Mouse (Mus musculus) embryonic facial prominence, embryonic 14.5 days (tissue): ENCODE data around the gene Cox11. TPM values are rescaled to one million over a fixed set of nuclear protein-coding genes. Genes with fewer than 3 reads are reported as not detected.

Source experiments
- ATAC-seq: fragments of 200-750 bp; cut with Nextera tagmentation; 2 replicates; pipeline ENCODE4 v1.8.0; 2017; ENCODE audit warnings: low read depth, moderate number of reproducible peaks, moderate TSS enrichment
- DNase-seq: peaks from one replicate; pipeline ENCODE4 v3.0.0-alpha.2; 2015; ENCODE audit warnings: low spot score
- H3K27ac ChIP-seq: fragments of 300-500 bp; sonication (generic); replicated peaks from 2 replicates; pipeline ENCODE4 v1.5.1; 2014; ENCODE audit warnings: low read depth, mild to moderate bottlenecking, low read length, moderate library complexity
- H3K27me3 ChIP-seq: fragments of 300-500 bp; sonication (generic); replicated peaks from 2 replicates; pipeline ENCODE4 v1.6.1; 2014; ENCODE audit warnings: low read length; ENCODE audit not compliant: control insufficient read depth, insufficient read depth
- H3K36me3 ChIP-seq: fragments of 300-500 bp; sonication (generic); 2 replicates; pipeline ENCODE4 v1.6.1; 2014; ENCODE audit warnings: low read length, mixed read lengths; ENCODE audit not compliant: control insufficient read depth, insufficient read depth
- H3K4me1 ChIP-seq: fragments of 300-500 bp; sonication (generic); 2 replicates; pipeline ENCODE4 v1.6.1; 2014; ENCODE audit warnings: antibody characterized with exemption, low read length; ENCODE audit not compliant: control insufficient read depth, insufficient read depth
- H3K4me2 ChIP-seq: fragments of 300-500 bp; sonication (generic); 2 replicates; pipeline ENCODE4 v1.6.1; 2014; ENCODE audit warnings: low read depth, mild to moderate bottlenecking, low read length, moderate library complexity, mixed read lengths
- H3K4me3 ChIP-seq: fragments of 300-500 bp; sonication (generic); 2 replicates; pipeline ENCODE4 v1.5.1; 2014; ENCODE audit warnings: low read depth, mild to moderate bottlenecking, low read length
- H3K9ac ChIP-seq: fragments of 300-500 bp; sonication (generic); 2 replicates; pipeline ENCODE4 v1.6.1; 2014; ENCODE audit warnings: low read depth, mild to moderate bottlenecking, low read length, moderate library complexity, mixed read lengths
- H3K9me3 ChIP-seq: fragments of 300-500 bp; sonication (generic); 2 replicates; pipeline ENCODE4 v1.6.1; 2016; ENCODE audit warnings: low read length; ENCODE audit not compliant: control insufficient read depth
- WGBS: fragments of 180-500 bp; shearing (Covaris S2); extraction: QIAGEN DNeasy Blood & Tissue Kit; methylation state at CpG from one replicate; pipeline ENCODE4 v1.1.7; 2014; 5-methylcytosine and 5-hydroxymethylcytosine counted together
- polyA plus RNA-seq: library from polyadenylated mRNA; unstranded; fragments of >200 nt; fragmentation: Nextera tagmentation; extraction: Ambion mirVana; gene quantifications from 2 replicates; pipeline ENCODE4 v1.2.1, GENCODE M21; 2014

Gene Cox11
- polyA plus RNA-seq, 1 experiment from 2014 or later: 23.3 TPM

DNA sequence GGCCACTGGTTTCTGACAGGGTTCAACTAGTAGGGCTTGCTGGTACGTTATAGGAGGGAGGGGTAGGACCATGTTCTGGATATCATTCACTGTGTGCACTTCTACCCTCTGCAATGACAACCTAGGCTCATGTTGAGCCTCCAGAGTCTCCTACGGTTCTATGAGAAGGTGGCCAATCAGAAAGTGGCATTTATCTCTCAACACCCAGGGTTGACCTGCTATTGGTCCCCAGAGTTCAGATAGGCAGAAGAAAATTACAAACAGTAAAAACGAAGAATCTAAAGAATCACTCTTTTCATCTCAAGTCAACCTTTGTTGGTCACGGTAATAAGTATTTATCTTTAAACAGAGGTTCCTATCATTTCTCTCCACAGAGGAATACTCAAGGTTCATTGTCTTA is 28.9 kb downstream of the Cox11 start:
- DNase-seq: no peak
- no peak overlapping the region for H3K4me3 ChIP-seq
- H3K4me1 ChIP-seq: peaks cover 34% of the 10 kb centered on the region
- no peak for ATAC-seq
- no peak overlapping the region for H3K4me2 ChIP-seq
- no peak overlapping the region for H3K27ac ChIP-seq
- H3K36me3 ChIP-seq: peaks cover 13% of the 10 kb centered on the region; the same call in 1 of the 2 replicates
- WGBS: 83% methylated on average over 4 of the region's 4 CpGs
- no peaks in the 10 kb centered on the region for H3K27me3 ChIP-seq
- no peaks in the 10 kb centered on the region for H3K9me3 ChIP-seq
- no peak overlapping the region for H3K9ac ChIP-seq

DNA sequence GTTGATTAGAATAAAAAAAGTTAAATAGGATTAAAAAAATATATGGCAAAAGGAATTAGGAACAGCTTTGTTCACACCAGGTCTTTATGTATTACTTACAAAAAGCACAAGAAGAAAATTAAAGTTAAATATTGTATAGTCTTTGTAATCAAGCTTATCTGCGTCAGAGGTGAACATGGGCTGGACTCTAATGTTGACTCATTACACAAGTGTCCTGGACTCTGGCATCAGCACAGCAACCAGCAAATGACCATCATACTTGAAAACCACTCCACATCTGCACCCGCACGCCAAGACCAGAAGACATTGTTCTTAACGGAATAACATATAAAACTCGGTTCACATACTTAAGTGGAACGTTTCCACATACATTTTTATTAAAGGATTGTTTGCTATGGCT is 29.4 kb downstream of the Cox11 start:
- Histone ChIP-seq H3K36me3 (peaks cover 13% of the 10 kb centered on the region; the same call in 1 of the 2 replicates), H3K9ac (no peak overlapping the region), H3K9me3 (no peaks in the 10 kb centered on the region), H3K4me3 (no peak overlapping the region), H3K27me3 (no peaks in the 10 kb centered on the region), H3K4me2 (no peak overlapping the region), H3K4me1 (peaks cover 34% of the 10 kb centered on the region), H3K27ac (no peak overlapping the region)
- no peak for ATAC-seq
- 94% methylated on average over 6 of the region's 6 CpGs for WGBS
- DNase-seq: no peak

DNA sequence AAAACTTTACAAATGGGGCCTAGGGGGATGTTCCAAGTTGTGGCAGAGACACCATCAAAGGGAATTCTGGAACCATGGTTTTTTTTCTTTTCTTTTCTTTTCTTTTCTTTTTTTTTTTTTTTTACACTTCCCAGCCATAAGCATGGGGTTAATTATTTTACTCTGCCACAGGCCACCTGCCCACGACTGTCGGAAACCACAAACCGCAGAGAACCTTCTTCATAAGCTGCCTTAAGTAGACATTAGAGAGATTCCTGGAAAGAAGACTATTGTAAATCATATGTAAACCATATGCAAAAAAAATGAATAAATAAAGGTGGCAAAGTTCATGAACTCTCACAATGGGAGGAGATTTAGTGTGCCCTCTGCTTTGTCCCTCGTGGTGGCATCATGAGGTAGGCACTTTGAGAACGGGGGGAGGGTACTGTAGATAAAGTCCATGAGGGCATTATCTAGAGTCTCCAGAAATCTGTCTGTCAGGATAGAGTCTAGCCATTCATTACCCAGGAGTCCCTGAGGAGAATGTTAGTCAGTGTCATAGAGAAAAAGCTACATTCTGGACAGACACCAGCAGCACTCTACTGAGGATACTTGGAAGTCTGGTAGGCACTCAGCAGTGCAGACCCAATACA is 37.6 kb downstream of the Cox11 start:
- no peak overlapping the region for H3K9ac ChIP-seq
- DNase-seq (no peak), ATAC-seq (no peak)
- H3K36me3 ChIP-seq: 0 out of 2 replicates have a peak, but pooled peaks cover 19% of the 10 kb centered on the region
- H3K9me3 ChIP-seq: no peaks in the 10 kb centered on the region
- no peak overlapping the region for H3K27ac ChIP-seq
- no peak overlapping the region for H3K4me3 ChIP-seq
- 69% methylated on average over 5 of the region's 5 CpGs for WGBS
- no peaks in the 10 kb centered on the region for H3K4me1 ChIP-seq
- H3K27me3 ChIP-seq: no peaks in the 10 kb centered on the region
- no peak overlapping the region for H3K4me2 ChIP-seq

DNA sequence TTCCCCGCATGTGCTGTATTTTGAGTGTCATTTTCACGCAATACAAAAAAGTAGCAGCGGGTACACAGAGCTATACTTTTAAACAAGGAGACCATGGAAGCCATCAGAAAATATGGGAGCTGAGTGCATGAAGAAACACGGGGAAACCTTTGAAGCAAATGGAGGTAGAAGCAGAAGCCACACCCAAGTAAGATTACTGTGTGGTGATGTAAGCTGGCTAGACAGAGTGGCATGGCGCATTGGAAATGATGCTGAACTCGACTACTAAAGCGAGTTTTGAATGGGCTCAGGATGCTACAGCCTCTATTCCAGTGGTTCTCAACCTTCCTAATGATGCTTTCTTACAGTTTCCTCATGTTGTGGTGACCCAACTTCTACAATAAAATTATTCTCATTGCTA is 39.1 kb downstream of the Cox11 start:
- Histone ChIP-seq H3K4me2 (no peak overlapping the region), H3K4me1 (no peaks in the 10 kb centered on the region), H3K27ac (no peak overlapping the region), H3K9ac (no peak overlapping the region), H3K36me3 (peaks cover 25% of the 10 kb centered on the region; the same call in 1 of the 2 replicates), H3K9me3 (no peaks in the 10 kb centered on the region), H3K4me3 (no peak overlapping the region), H3K27me3 (no peaks in the 10 kb centered on the region)
- DNase-seq (no peak), ATAC-seq (no peak)
- 89% methylated on average over 7 of the region's 7 CpGs for WGBS

DNA sequence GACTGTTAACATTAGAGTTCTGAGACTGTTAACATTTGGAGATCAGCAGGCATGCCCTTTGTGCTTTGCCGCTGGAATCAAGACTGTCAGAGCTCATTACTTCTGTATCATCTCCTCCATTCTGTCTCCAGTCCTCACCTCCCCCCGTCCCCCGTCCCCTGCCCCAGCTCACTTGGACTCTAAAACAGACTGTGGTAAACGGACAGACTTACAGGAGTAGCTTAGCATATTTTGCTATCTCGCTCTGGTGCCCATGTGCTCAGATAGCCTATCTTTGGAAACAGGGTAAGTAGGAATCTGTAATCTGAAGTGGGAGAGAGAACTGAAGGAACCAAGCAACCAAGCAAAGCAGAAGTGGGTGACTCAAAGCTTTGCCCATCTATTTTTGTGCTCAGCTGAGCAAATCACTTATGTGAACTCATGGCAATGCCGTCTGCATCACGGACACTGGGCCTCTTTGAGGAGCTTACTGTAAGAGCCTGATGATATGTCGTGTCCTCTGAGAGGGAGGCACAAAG is 39.9 kb downstream of the Cox11 start:
- DNase-seq: peak; percentile 27
- WGBS: 87% methylated on average over 8 of the region's 8 CpGs
- Histone ChIP-seq H3K4me2 (no peak overlapping the region), H3K9me3 (no peaks in the 10 kb centered on the region), H3K36me3 (peaks cover 26% of the 10 kb centered on the region; the same call in 1 of the 2 replicates), H3K27me3 (no peaks in the 10 kb centered on the region), H3K4me3 (no peak overlapping the region), H3K27ac (no peak overlapping the region), H3K9ac (no peak overlapping the region), H3K4me1 (no peaks in the 10 kb centered on the region)
- peak; percentile 47; the same call in 1 of the 2 replicates for ATAC-seq

DNA sequence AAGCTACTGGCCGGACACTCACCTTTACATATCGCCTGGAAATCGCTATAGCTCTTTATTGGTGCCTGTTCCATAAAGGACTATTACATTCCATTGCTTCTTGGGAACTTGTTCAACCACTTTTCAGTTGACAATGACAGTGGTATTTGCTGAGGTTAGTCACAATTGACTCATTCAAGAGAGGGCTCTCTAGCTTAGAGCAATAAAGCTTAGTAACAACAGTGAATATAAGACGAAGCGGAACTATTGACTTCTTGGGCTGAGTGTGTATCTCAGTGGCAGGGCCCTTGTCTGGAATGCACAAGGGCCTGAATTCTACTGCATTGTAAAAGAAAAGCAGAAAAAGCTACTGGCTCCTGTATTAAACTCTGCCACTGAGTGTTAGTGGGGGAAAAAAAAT is 40.6 kb downstream of the Cox11 start:
- Histone ChIP-seq H3K9me3 (no peaks in the 10 kb centered on the region), H3K27ac (no peak overlapping the region), H3K4me2 (no peak overlapping the region), H3K9ac (no peak overlapping the region), H3K36me3 (peaks cover 21% of the 10 kb centered on the region; the same call in 1 of the 2 replicates), H3K4me1 (no peaks in the 10 kb centered on the region), H3K4me3 (no peak overlapping the region), H3K27me3 (no peaks in the 10 kb centered on the region)
- peak; percentile 46 for DNase-seq
- WGBS: 78% methylated on average over 5 of the region's 5 CpGs
- 0 out of 2 replicates have a peak, but pooled peaks have one; percentile 37 for ATAC-seq

DNA sequence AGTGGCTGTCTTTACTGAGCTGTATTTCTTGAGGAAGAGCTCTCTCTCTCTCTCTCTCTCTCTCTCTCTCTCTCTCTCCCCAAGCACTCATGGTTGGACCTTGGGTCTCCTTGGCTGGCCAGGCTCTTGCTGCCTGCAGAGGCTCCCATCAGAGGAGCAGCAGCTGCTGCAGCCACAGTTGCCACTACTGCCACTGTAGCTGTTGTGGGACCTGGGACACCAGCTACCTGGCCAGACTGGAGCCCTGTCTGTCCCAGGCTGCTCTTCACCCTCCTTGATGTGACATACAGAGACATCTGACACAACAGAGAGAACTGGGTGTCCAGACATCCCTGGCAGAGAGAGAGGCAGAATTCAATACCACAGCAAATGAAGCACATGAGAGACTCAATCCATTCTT is 43.2 kb downstream of the Cox11 start:
- DNase-seq: no peak
- no peak for ATAC-seq
- Histone ChIP-seq H3K27ac (no peak overlapping the region), H3K9ac (no peak overlapping the region), H3K4me2 (no peak overlapping the region), H3K36me3 (peaks cover 16% of the 10 kb centered on the region; the same call in 1 of the 2 replicates), H3K9me3 (no peaks in the 10 kb centered on the region), H3K4me3 (no peak overlapping the region), H3K27me3 (no peaks in the 10 kb centered on the region), H3K4me1 (no peaks in the 10 kb centered on the region)

DNA sequence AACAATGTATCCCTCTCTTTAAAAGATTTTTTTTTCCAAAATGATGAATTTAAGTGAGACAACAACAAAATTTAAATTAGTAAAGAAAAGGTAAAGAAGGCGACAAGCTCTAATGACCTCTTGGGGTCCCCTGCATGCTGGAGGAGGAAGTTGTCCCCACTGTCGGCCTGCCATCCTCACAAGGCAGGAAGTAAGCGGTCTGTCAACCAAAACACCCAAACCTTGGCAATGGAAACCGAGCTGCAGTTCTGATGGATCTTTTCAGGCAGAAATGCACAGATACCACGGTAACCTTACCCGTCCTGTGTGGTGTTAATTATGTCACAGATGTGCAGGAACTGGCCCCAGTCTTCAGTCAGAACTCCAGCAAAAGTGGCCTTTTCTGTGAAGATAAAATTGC is 46.8 kb downstream of the Cox11 start:
- Histone ChIP-seq H3K9ac (no peak overlapping the region), H3K27ac (no peak overlapping the region), H3K4me1 (peaks cover 11% of the 10 kb centered on the region), H3K4me3 (no peak overlapping the region), H3K4me2 (no peak overlapping the region), H3K9me3 (no peaks in the 10 kb centered on the region), H3K27me3 (no peaks in the 10 kb centered on the region), H3K36me3 (peaks cover 13% of the 10 kb centered on the region; the same call in 1 of the 2 replicates)
- 36% methylated on average over 6 of the region's 6 CpGs for WGBS
- DNase-seq (no peak), ATAC-seq (no peak)

DNA sequence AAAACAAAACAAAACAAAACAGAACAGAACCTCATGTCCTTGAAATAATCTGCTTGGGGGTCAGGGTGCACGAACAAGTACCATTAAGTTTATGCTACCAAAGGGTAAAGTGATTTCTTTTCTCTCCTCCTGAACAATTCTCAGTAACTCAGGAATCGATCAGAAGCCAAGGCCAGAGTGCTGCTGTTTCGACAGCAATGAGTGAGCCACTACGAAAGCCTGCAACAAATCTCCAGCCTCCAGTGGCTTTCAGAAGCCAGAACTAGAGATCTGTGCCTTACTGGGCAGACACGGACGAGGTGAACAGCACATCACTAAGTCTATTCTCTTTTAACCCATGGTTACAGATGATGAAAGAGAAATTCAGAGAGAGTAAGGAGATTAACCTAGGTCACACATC is 47.2 kb downstream of the Cox11 start:
- Histone ChIP-seq H3K4me3 (no peak overlapping the region), H3K4me2 (no peak overlapping the region), H3K4me1 (peaks cover 11% of the 10 kb centered on the region), H3K36me3 (peaks cover 13% of the 10 kb centered on the region; the same call in 1 of the 2 replicates), H3K9me3 (no peaks in the 10 kb centered on the region), H3K27ac (no peak overlapping the region), H3K9ac (no peak overlapping the region), H3K27me3 (no peaks in the 10 kb centered on the region)
- DNase-seq (no peak), ATAC-seq (no peak)
- 60% methylated on average over 6 of the region's 6 CpGs for WGBS
